Mouse (Mus musculus) embryonic facial prominence, embryonic 15.5 days (tissue): ENCODE measurements at regions not wholly inside any gene's neighbourhood (a gene's known extent, or its start where the extent isn't known, plus 50 kb on each side); places are given as distances from the start of the nearest gene placed in this dataset.

Experiments used
- ATAC-seq: fragments of 200-750 bp; cut with Nextera tagmentation; 2 replicates; pipeline ENCODE4 v1.8.0; 2017; ENCODE audit warnings: low read depth, moderate TSS enrichment; ENCODE audit not compliant: insufficient number of reproducible peaks, low FRiP score, low TSS enrichment
- H3K27ac ChIP-seq: fragments of 300-500 bp; sonication (generic); replicated peaks from 2 replicates; pipeline ENCODE4 v1.5.1; 2015; ENCODE audit warnings: mild to moderate bottlenecking, inconsistent platforms
- H3K27me3 ChIP-seq: fragments of 300-500 bp; sonication (generic); 2 replicates; pipeline ENCODE4 v1.6.1; 2015; ENCODE audit warnings: inconsistent platforms
- H3K36me3 ChIP-seq: fragments of 300-500 bp; sonication (generic); 2 replicates; pipeline ENCODE4 v1.6.1; 2015; ENCODE audit warnings: mild to moderate bottlenecking, inconsistent platforms
- H3K4me1 ChIP-seq: fragments of 300-500 bp; sonication (generic); 2 replicates; pipeline ENCODE4 v1.6.1; 2015; ENCODE audit warnings: inconsistent platforms
- H3K4me2 ChIP-seq: fragments of 300-500 bp; sonication (generic); replicated peaks from 2 replicates; pipeline ENCODE4 v1.6.1; 2015; ENCODE audit warnings: mild to moderate bottlenecking, inconsistent platforms
- H3K4me3 ChIP-seq: fragments of 300-500 bp; sonication (generic); replicated peaks from 2 replicates; pipeline ENCODE4 v1.5.1; 2015; ENCODE audit warnings: mild to moderate bottlenecking, inconsistent platforms
- H3K9ac ChIP-seq: fragments of 300-500 bp; sonication (generic); 2 replicates; pipeline ENCODE4 v1.6.1; 2015; ENCODE audit warnings: inconsistent platforms
- H3K9me3 ChIP-seq: fragments of 300-500 bp; sonication (generic); replicated peaks from 2 replicates; pipeline ENCODE4 v1.6.1; 2016; ENCODE audit warnings: inconsistent platforms
- WGBS: fragments of 180-500 bp; shearing (Covaris S2); methylation state at CpG from one replicate; pipeline ENCODE4 v1.1.7; 2015; 5-methylcytosine and 5-hydroxymethylcytosine counted together

DNA sequence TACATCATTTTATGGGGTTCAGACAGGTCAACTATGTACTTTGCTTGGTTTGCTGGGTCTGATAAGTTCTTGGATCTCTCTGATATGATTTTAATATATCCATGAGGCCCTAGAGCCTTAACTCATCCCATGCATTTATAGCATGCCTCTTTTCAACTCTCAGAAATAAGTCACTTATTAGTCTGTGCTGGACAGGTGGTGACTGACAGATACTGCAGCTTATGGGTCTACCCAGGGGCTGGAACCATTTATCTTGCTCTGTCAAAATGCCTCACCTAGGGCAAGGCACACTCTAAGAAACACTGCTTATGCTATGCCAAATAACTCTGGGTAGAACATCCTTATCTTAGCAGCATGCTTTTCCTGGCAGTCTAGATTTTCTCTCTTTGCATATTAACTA, 225.6 kb downstream of the Mbnl1 start:
- no peak for ATAC-seq
- no peak overlapping the region for H3K9ac ChIP-seq
- no peaks in the 10 kb centered on the region for H3K36me3 ChIP-seq
- H3K4me1 ChIP-seq = no peaks in the 10 kb centered on the region
- no peak overlapping the region for H3K27ac ChIP-seq
- no peak overlapping the region for H3K4me2 ChIP-seq
- H3K4me3 ChIP-seq = no peak overlapping the region
- no peaks in the 10 kb centered on the region for H3K27me3 ChIP-seq
- no peaks in the 10 kb centered on the region for H3K9me3 ChIP-seq

DNA sequence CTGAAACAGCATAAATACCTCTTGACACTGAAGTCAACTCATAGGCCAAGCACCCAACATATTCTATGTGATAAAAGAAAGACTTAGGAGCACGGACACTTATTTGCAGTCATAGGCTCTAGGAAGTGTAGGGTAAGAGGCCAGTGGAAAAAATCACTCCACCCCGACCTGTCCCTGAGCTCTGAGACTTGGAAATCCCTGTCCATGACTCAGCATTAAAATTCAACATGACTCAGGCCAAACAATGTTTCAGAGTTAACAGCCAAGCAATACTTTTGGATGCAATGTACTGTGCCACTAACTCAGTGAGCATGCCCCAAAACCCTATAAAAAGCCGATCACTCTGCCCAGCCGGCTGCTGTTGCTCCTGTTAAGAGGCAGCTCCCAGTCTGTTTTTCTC, 234.5 kb downstream of the Mbnl1 start:
- 84% methylated on average over 4 of the region's 4 CpGs for WGBS
- no peak for ATAC-seq
- Histone ChIP-seq H3K27ac (no peak overlapping the region), H3K27me3 (no peaks in the 10 kb centered on the region), H3K9me3 (no peaks in the 10 kb centered on the region), H3K4me1 (no peaks in the 10 kb centered on the region), H3K4me3 (no peak overlapping the region), H3K9ac (no peak overlapping the region), H3K4me2 (no peak overlapping the region), H3K36me3 (no peaks in the 10 kb centered on the region)

- H3K27ac ChIP-seq = no peak overlapping the region
- H3K4me3 ChIP-seq = no peak overlapping the region
- H3K27me3 ChIP-seq = no peaks in the 10 kb centered on the region
- WGBS = 84% methylated on average over 4 of the region's 4 CpGs
- no peak overlapping the region for H3K9ac ChIP-seq
- no peak for ATAC-seq
- H3K4me1 ChIP-seq = no peaks in the 10 kb centered on the region
- H3K4me2 ChIP-seq = no peak overlapping the region
- no peaks in the 10 kb centered on the region for H3K9me3 ChIP-seq
- H3K36me3 ChIP-seq = no peaks in the 10 kb centered on the region
Observed at GRCm38 (mm10) chr3:60712896-60713295, 240.3 kb downstream of the Mbnl1 start.

DNA sequence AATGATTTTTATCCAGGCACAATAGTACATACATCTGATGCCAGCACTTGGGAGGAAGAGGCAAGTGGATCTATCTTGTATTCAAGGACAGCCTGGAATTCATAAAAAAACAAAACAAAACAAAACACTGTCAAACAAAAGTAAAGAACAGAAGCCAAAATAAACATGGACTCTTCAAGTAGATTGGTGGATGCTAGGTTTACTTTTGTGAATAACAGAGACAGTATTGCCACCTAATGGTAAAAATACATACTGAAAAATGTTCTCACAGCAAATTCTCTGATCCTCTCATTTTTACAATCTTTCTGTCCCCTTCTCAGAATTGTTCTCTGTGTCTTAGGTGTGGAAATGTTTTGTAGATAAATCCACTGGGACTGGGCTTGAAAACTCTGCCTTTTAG, 247.7 kb downstream of the Mbnl1 start:
- no peak for ATAC-seq

GRCm38 (mm10) chr3:60731331-60731730, 258.7 kb downstream of the Mbnl1 start:
- WGBS = 87% methylated on average over 1 of the region's 1 CpGs
- Histone ChIP-seq H3K27me3 (no peaks in the 10 kb centered on the region), H3K4me1 (no peaks in the 10 kb centered on the region), H3K4me2 (no peak overlapping the region), H3K4me3 (no peak overlapping the region), H3K36me3 (no peaks in the 10 kb centered on the region), H3K9ac (no peak overlapping the region), H3K9me3 (no peaks in the 10 kb centered on the region), H3K27ac (no peak overlapping the region)
- no peak for ATAC-seq

More for the DNA sequence above, 247.7 kb downstream of the Mbnl1 start:
- no peak overlapping the region for H3K27ac ChIP-seq
- H3K27me3 ChIP-seq = no peaks in the 10 kb centered on the region
- H3K36me3 ChIP-seq = no peaks in the 10 kb centered on the region
- H3K9ac ChIP-seq = no peak overlapping the region
- no peak overlapping the region for H3K4me3 ChIP-seq
- H3K4me1 ChIP-seq = no peaks in the 10 kb centered on the region
- no peak overlapping the region for H3K4me2 ChIP-seq
- H3K9me3 ChIP-seq = no peaks in the 10 kb centered on the region

- no peaks in the 10 kb centered on the region for H3K4me1 ChIP-seq
- no peak overlapping the region for H3K9ac ChIP-seq
- no peaks in the 10 kb centered on the region for H3K36me3 ChIP-seq
- no peak overlapping the region for H3K27ac ChIP-seq
- H3K4me2 ChIP-seq = no peak overlapping the region
- H3K27me3 ChIP-seq = no peaks in the 10 kb centered on the region
- H3K9me3 ChIP-seq = no peaks in the 10 kb centered on the region
- H3K4me3 ChIP-seq = no peak overlapping the region
- ATAC-seq = no peak
Observed at GRCm38 (mm10) chr3:60740543-60741294, 261.9 kb upstream of the P2ry1 start.

- Histone ChIP-seq H3K9me3 (no peaks in the 10 kb centered on the region), H3K9ac (no peak overlapping the region), H3K27ac (no peak overlapping the region), H3K4me3 (no peak overlapping the region), H3K4me2 (no peak overlapping the region), H3K4me1 (no peaks in the 10 kb centered on the region), H3K36me3 (no peaks in the 10 kb centered on the region), H3K27me3 (no peaks in the 10 kb centered on the region)
- ATAC-seq = no peak
- 86% methylated on average over 5 of the region's 5 CpGs for WGBS
Observed at GRCm38 (mm10) chr3:60741379-60741778, 261.2 kb upstream of the P2ry1 start.

GRCm38 (mm10) chr3:60742232-60742631, 260.4 kb upstream of the P2ry1 start:
- no peak for ATAC-seq
- no peaks in the 10 kb centered on the region for H3K9me3 ChIP-seq
- no peak overlapping the region for H3K9ac ChIP-seq
- no peaks in the 10 kb centered on the region for H3K27me3 ChIP-seq
- 77% methylated on average over 2 of the region's 2 CpGs for WGBS
- H3K4me1 ChIP-seq = no peaks in the 10 kb centered on the region
- H3K4me2 ChIP-seq = no peak overlapping the region
- no peak overlapping the region for H3K27ac ChIP-seq
- no peaks in the 10 kb centered on the region for H3K36me3 ChIP-seq
- H3K4me3 ChIP-seq = no peak overlapping the region

GRCm38 (mm10) chr3:60745075-60745474, 257.5 kb upstream of the P2ry1 start:
- no peak overlapping the region for H3K9ac ChIP-seq
- no peaks in the 10 kb centered on the region for H3K36me3 ChIP-seq
- H3K4me1 ChIP-seq = no peaks in the 10 kb centered on the region
- ATAC-seq = no peak
- no peaks in the 10 kb centered on the region for H3K27me3 ChIP-seq
- no peak overlapping the region for H3K4me3 ChIP-seq
- H3K27ac ChIP-seq = no peak overlapping the region
- WGBS = 88% methylated on average over 1 of the region's 1 CpGs
- H3K4me2 ChIP-seq = no peak overlapping the region
- H3K9me3 ChIP-seq = no peaks in the 10 kb centered on the region

DNA sequence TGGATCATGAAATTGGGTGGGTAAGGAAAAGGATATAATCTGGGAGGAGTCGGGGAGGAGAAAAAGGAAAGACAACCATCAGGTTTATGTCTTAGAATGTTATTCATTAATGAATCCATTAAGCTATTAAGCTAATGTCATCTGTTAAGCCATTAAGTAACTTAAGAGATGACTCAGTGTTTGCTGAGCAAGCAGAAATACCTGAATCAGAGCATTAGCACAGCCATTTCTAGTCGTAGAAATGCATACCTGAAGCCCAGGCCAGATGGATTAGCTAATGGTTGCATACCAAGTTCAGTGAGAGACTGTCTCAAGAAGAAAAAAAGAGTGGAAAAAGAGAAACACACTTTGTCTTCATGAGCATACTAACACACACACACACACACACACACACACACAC, 244.0 kb upstream of the P2ry1 start:
- Histone ChIP-seq H3K9me3 (no peaks in the 10 kb centered on the region), H3K4me2 (no peak overlapping the region), H3K4me3 (no peak overlapping the region), H3K4me1 (no peaks in the 10 kb centered on the region), H3K9ac (no peak overlapping the region), H3K27me3 (no peaks in the 10 kb centered on the region), H3K36me3 (no peaks in the 10 kb centered on the region), H3K27ac (no peak overlapping the region)
- no peak for ATAC-seq
- WGBS = 52% methylated on average over 2 of the region's 2 CpGs

DNA sequence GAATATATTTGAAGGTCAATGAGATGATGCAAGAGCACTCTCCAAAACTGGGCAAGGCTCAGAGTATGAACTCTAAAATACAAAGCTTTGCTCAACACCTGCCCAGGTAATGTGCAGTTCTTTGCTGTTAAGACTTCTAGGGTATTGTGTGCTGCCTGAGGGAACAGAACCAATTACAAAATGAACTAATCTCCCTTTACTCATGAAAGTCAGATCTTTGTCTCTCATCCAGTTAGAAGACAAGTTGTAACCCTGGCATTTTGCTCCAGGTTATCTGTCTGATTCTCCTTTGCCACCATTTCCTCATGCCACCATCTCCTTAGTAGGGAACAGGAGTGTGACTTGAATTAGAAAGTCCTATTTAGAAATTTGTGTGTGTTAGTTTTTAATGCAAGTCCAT, 243.5 kb upstream of the P2ry1 start:
- Histone ChIP-seq H3K36me3 (no peaks in the 10 kb centered on the region), H3K4me3 (no peak overlapping the region), H3K4me1 (no peaks in the 10 kb centered on the region), H3K4me2 (no peak overlapping the region), H3K27ac (no peak overlapping the region), H3K27me3 (no peaks in the 10 kb centered on the region), H3K9me3 (no peaks in the 10 kb centered on the region), H3K9ac (no peak overlapping the region)
- no peak for ATAC-seq

DNA sequence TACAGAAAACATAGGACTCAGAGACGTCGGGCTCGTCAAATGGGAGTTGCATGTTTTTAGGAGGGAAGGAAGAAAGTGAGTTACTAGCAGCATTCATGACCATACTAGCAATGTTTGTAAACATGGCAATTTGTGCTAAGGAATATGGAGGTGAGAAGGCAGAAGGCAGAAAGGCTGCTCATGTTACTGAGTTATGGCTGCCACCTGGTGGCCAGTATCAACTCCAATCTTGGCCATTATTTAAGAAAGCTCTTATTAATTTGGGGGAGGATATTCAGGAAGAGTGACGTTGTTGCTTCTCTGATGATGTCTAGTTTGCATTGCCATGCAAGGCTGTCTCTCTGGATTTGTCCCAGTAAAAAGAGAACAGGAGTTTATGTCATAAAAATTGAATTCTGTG, 239.7 kb upstream of the P2ry1 start:
- Histone ChIP-seq H3K9ac (no peak overlapping the region), H3K36me3 (no peaks in the 10 kb centered on the region), H3K4me1 (no peaks in the 10 kb centered on the region), H3K9me3 (no peaks in the 10 kb centered on the region), H3K27ac (no peak overlapping the region), H3K4me2 (no peak overlapping the region), H3K4me3 (no peak overlapping the region), H3K27me3 (no peaks in the 10 kb centered on the region)
- ATAC-seq = no peak
- 61% methylated on average over 4 of the region's 4 CpGs for WGBS
